Mouse (Mus musculus): Measurements from ENCODE around the gene Coa3.

GRCm38 (mm10) chr11:101311083-101311482 is 32.2 kb upstream of the Coa3 start:
- TF ChIP-seq CTCF (IDR thresholded peaks at IDR 0.05; ENCODE audit: low read depth, low read length) = no peak
- no peak for TF ChIP-seq POLR2A (IDR thresholded peaks at IDR 0.05; ENCODE audit: extremely low read depth, insufficient read depth, low read length)
